Mouse (Mus musculus) adrenal gland, postnatal 10 days (tissue): ENCODE measurements at regions not wholly inside any gene's neighbourhood (a gene's known extent, or its start where the extent isn't known, plus 50 kb on each side); places are given as distances from the start of the nearest gene placed in this dataset.
A peak's percentile ranks its signal among the peaks of the same experiment; 100 is the strongest.
"Not testable (repeated sequence)": the region's sequence is repeated elsewhere in the genome, so short reads cannot be mapped to it uniquely, and the experiment has no call there.

Source experiments
- DNase-seq: peaks from one replicate; pipeline ENCODE4 v3.0.0; 2021; ENCODE audit warnings: mixed read lengths

- DNase-seq: peak; percentile 75
These were observed 164.3 kb downstream of the Sdhaf3 start for GRCm38 (mm10) chr6:7120136-7120535.

- no peak for DNase-seq
These were observed 177.2 kb downstream of the Sdhaf3 start for GRCm38 (mm10) chr6:7133042-7133441.

GRCm38 (mm10) chr6:7134062-7134461 lies 178.3 kb downstream of the Sdhaf3 start:
- no peak for DNase-seq

GRCm38 (mm10) chr6:7134888-7135287 lies 179.1 kb downstream of the Sdhaf3 start:
- DNase-seq: no peak

- DNase-seq: no peak
These were observed 225.9 kb downstream of the Sdhaf3 start for GRCm38 (mm10) chr6:7181711-7182110.

GRCm38 (mm10) chr6:7199046-7199599 lies 243.3 kb downstream of the Sdhaf3 start:
- DNase-seq: no peak

- DNase-seq: no peak
These were observed 260.1 kb downstream of the Sdhaf3 start for GRCm38 (mm10) chr6:7215880-7216279.

- no peak for DNase-seq
These were observed 296.5 kb downstream of the Sdhaf3 start for GRCm38 (mm10) chr6:7252286-7252685.

- no peak for DNase-seq
These were observed 277.2 kb upstream of the Tac1 start for GRCm38 (mm10) chr6:7277431-7277830.

GRCm38 (mm10) chr6:7306956-7307355 lies 247.7 kb upstream of the Tac1 start:
- DNase-seq: no peak

- DNase-seq: no peak
These were observed 241.2 kb upstream of the Tac1 start for GRCm38 (mm10) chr6:7313496-7313895.

GRCm38 (mm10) chr6:7326974-7327373 lies 227.7 kb upstream of the Tac1 start:
- DNase-seq: no peak

- peak; percentile 10 for DNase-seq
These were observed 198.0 kb upstream of the Tac1 start for GRCm38 (mm10) chr6:7356634-7357033.

GRCm38 (mm10) chr6:7367166-7367565 lies 187.5 kb upstream of the Tac1 start:
- DNase-seq: no peak

- DNase-seq: no peak
These were observed 180.1 kb upstream of the Tac1 start for GRCm38 (mm10) chr6:7374629-7375028.

- DNase-seq: no peak
These were observed 178.8 kb upstream of the Tac1 start for GRCm38 (mm10) chr6:7375851-7376250.

- no peak for DNase-seq
These were observed 176.0 kb upstream of the Tac1 start for GRCm38 (mm10) chr6:7378651-7379050.

GRCm38 (mm10) chr6:7424731-7425130 lies 129.9 kb upstream of the Tac1 start:
- no peak for DNase-seq

GRCm38 (mm10) chr6:7441725-7442124 lies 113.0 kb upstream of the Tac1 start:
- DNase-seq: no peak

GRCm38 (mm10) chr6:7442286-7442685 lies 112.4 kb upstream of the Tac1 start:
- not testable (repeated sequence) for DNase-seq

GRCm38 (mm10) chr6:7455881-7456280 lies 98.8 kb upstream of the Tac1 start:
- no peak for DNase-seq

- peak; percentile 72 for DNase-seq
These were observed 90.8 kb upstream of the Tac1 start for GRCm38 (mm10) chr6:7463896-7464295.

GRCm38 (mm10) chr6:7464346-7464745 lies 90.3 kb upstream of the Tac1 start:
- peak; percentile 3 for DNase-seq

GRCm38 (mm10) chr6:7472366-7473026 lies 82.2 kb upstream of the Tac1 start:
- DNase-seq: peak; percentile 36
